Mouse (Mus musculus) myocyte (in vitro differentiated cells): ENCODE measurements around the gene Atl2.

ENCODE experiments used
- CEBPB ChIP-seq: IDR thresholded peaks from 2 replicates; pipeline ENCODE4 v1.6.1; 2011; ENCODE audit warnings: mild to moderate bottlenecking, moderate library complexity; ENCODE audit not compliant: poor library complexity, insufficient read depth, severe bottlenecking
- E2F4 ChIP-seq: IDR thresholded peaks from one replicate; pipeline ENCODE4 v1.6.1; 2011; ENCODE audit warnings: mild to moderate bottlenecking, control low read depth, moderate library complexity; ENCODE audit not compliant: insufficient read depth
- MAX ChIP-seq: IDR thresholded peaks from one replicate; pipeline ENCODE4 v1.6.1; 2011; ENCODE audit warnings: low read depth, mild to moderate bottlenecking, control low read depth
- MYOD1 ChIP-seq, 3 experiments: IDR thresholded peaks; one replicate each; pipeline ENCODE4 v1.6.1; 2011; ENCODE audit warnings: control low read depth in 2 of 3, low read depth in 2 of 3, mild to moderate bottlenecking in 2 of 3, moderate library complexity in 1 of 3; ENCODE audit not compliant: insufficient read length in 2 of 3, control insufficient read depth in 1 of 3
- MYOG ChIP-seq, 3 experiments: IDR thresholded peaks; one replicate each; pipeline ENCODE4 v1.6.1; 2011; ENCODE audit warnings: control low read depth in 2 of 3, low read depth in 2 of 3, mild to moderate bottlenecking in 2 of 3; ENCODE audit not compliant: insufficient read length in 2 of 3, control insufficient read depth in 1 of 3, insufficient read depth in 1 of 3
- POLR2A ChIP-seq: IDR thresholded peaks from one replicate; pipeline ENCODE4 v1.6.1; 2011; ENCODE audit warnings: low read depth, mild to moderate bottlenecking, control low read depth, moderate library complexity; ENCODE audit not compliant: insufficient read length
- POLR2AphosphoS2 ChIP-seq: IDR thresholded peaks from one replicate; pipeline ENCODE4 v1.6.1; 2011; ENCODE audit warnings: low read depth, control low read depth; ENCODE audit not compliant: insufficient read length
- REST ChIP-seq: IDR thresholded peaks from one replicate; pipeline ENCODE4 v1.6.1; 2011; ENCODE audit warnings: mild to moderate bottlenecking, control low read depth, moderate library complexity; ENCODE audit not compliant: insufficient read depth, insufficient read length
- SRF ChIP-seq: IDR thresholded peaks from one replicate; pipeline ENCODE4 v1.6.1; 2011; ENCODE audit warnings: low read depth; ENCODE audit not compliant: control insufficient read depth, insufficient read length
- TCF12 ChIP-seq: IDR thresholded peaks from one replicate; pipeline ENCODE4 v1.6.1; 2011; ENCODE audit warnings: mild to moderate bottlenecking, control low read depth; ENCODE audit not compliant: poor library complexity, insufficient read depth, severe bottlenecking
- TCF3 ChIP-seq: IDR thresholded peaks from one replicate; pipeline ENCODE4 v1.6.1; 2011; ENCODE audit warnings: low read depth, control low read depth; ENCODE audit not compliant: insufficient read length
- USF1 ChIP-seq: IDR thresholded peaks from one replicate; pipeline ENCODE4 v1.6.1; 2011; ENCODE audit warnings: low read depth, mild to moderate bottlenecking, control low read depth, moderate library complexity

- TF ChIP-seq TCF12: no peak
- no peak for TF ChIP-seq POLR2A
- no peak for TF ChIP-seq USF1
- no peak for TF ChIP-seq MAX
- TF ChIP-seq E2F4: no peak
- TF ChIP-seq TCF3: no peak
- TF ChIP-seq MYOD1 (IDR thresholded peaks at IDR 0.05; ENCODE audit: control insufficient read depth in 1 of 3, insufficient read length in 2 of 3, low read depth in 2 of 3): no peak
- TF ChIP-seq POLR2AphosphoS2: no peak
- TF ChIP-seq CEBPB: no peak
- no peak for TF ChIP-seq REST
- TF ChIP-seq SRF: no peak
- no peak for TF ChIP-seq MYOG (IDR thresholded peaks at IDR 0.05; ENCODE audit: control insufficient read depth in 1 of 3, insufficient read depth in 1 of 3, insufficient read length in 2 of 3, low read depth in 2 of 3)
Measured at GRCm38 (mm10) chr17:79901207-79901606, 5.3 kb upstream of the Atl2 start.
